Mouse (Mus musculus) urinary bladder, postnatal 4 days (tissue): Measurements from ENCODE around the gene Dnttip2.

Experiments
- DNase-seq, 2 experiments: peaks; one replicate each; pipeline ENCODE4 v3.0.0; 2021 to 2022; ENCODE audit warnings: low spot score in 2 of 2

Dnttip2 gene

GRCm38 (mm10) chr3:122324528-122324927 is 50.3 kb downstream of the Dnttip2 start:
- no peak for DNase-seq

- DNase-seq = no peak
Measured at GRCm38 (mm10) chr3:122330484-122330883, 56.3 kb downstream of the Dnttip2 start.

GRCm38 (mm10) chr3:122333493-122333892 is 59.3 kb downstream of the Dnttip2 start:
- no peak for DNase-seq

- DNase-seq = no peak
Measured at GRCm38 (mm10) chr3:122333902-122334301, 59.7 kb downstream of the Dnttip2 start.

- no peak for DNase-seq
Measured at GRCm38 (mm10) chr3:122334375-122334774, 60.2 kb downstream of the Dnttip2 start.
